Mouse (Mus musculus) thymus, postnatal 25 days (tissue): ENCODE data around the gene Fabp2.

Experiments
- DNase-seq: peaks from one replicate; pipeline ENCODE4 v3.0.0; 2022

The Fabp2 gene

GRCm38 (mm10) chr3:122894772-122895171, at the start of gene Fabp2:
Gene Fabp2 (plus strand): TSS chr3:122895072.
- DNase-seq: no peak

GRCm38 (mm10) chr3:122848410-122849034, 46.4 kb upstream of the Fabp2 start:
- no peak for DNase-seq

- no peak for DNase-seq
These were observed 39.7 kb upstream of the Fabp2 start for GRCm38 (mm10) chr3:122855149-122855548.

GRCm38 (mm10) chr3:122859829-122860228, 35.0 kb upstream of the Fabp2 start:
- no peak for DNase-seq

- DNase-seq: no peak
These were observed 34.0 kb upstream of the Fabp2 start for GRCm38 (mm10) chr3:122860573-122861498.

- no peak for DNase-seq
These were observed 29.8 kb upstream of the Fabp2 start for GRCm38 (mm10) chr3:122865092-122865491.

GRCm38 (mm10) chr3:122868270-122868669, 26.6 kb upstream of the Fabp2 start:
- DNase-seq: no peak

- no peak for DNase-seq
These were observed 23.3 kb upstream of the Fabp2 start for GRCm38 (mm10) chr3:122871596-122871995.

GRCm38 (mm10) chr3:122876870-122877269, 18.0 kb upstream of the Fabp2 start:
- DNase-seq: no peak

- DNase-seq: no peak
These were observed 17.3 kb upstream of the Fabp2 start for GRCm38 (mm10) chr3:122877543-122877942.

GRCm38 (mm10) chr3:122878705-122879315, 16.1 kb upstream of the Fabp2 start:
- no peak for DNase-seq

GRCm38 (mm10) chr3:122887505-122888301, 7.2 kb upstream of the Fabp2 start:
- no peak for DNase-seq

- DNase-seq: no peak
These were observed 6.5 kb upstream of the Fabp2 start for GRCm38 (mm10) chr3:122888371-122888819.

GRCm38 (mm10) chr3:122895189-122895731, 388 bp downstream of the Fabp2 start:
- DNase-seq: no peak

- no peak for DNase-seq
These were observed 3.4 kb downstream of the Fabp2 start for GRCm38 (mm10) chr3:122898254-122898653.

GRCm38 (mm10) chr3:122903746-122904433, 9.0 kb downstream of the Fabp2 start:
- DNase-seq: peak; percentile 11

GRCm38 (mm10) chr3:122907841-122908240, 13.0 kb downstream of the Fabp2 start:
- DNase-seq: no peak

- no peak for DNase-seq
These were observed 20.6 kb downstream of the Fabp2 start for GRCm38 (mm10) chr3:122915493-122915892.

GRCm38 (mm10) chr3:122916191-122916680, 21.4 kb downstream of the Fabp2 start:
- DNase-seq: no peak

- no peak for DNase-seq
These were observed 23.8 kb downstream of the Fabp2 start for GRCm38 (mm10) chr3:122918672-122919071.

- DNase-seq: no peak
These were observed 24.4 kb downstream of the Fabp2 start, which contains the start of gene Gm10959 for GRCm38 (mm10) chr3:122919260-122919659. Gene Gm10959 (minus strand): TSS chr3:122919360.
